Mouse (Mus musculus) MEL (cell line): ENCODE results near the gene Dcp1a.

Source experiments
- CTCF ChIP-seq, 3 experiments: IDR thresholded peaks in 2 of 3; conservative IDR thresholded peaks in 1 of 3; 2 replicates each; pipeline ENCODE4 v1.5.1; 2011 to 2012; ENCODE audit warnings: low read length in 3 of 3, low read depth in 2 of 3, mild to moderate bottlenecking in 2 of 3, improper control_type of control experiment in 1 of 3, inconsistent platforms in 1 of 3, mixed read lengths in 1 of 3, moderate library complexity in 1 of 3; ENCODE audit not compliant: control insufficient read depth in 1 of 3, insufficient read depth in 1 of 3, poor library complexity in 1 of 3, severe bottlenecking in 1 of 3
- POLR2A ChIP-seq, 2 experiments: IDR thresholded peaks; 2 replicates each; pipeline ENCODE4 v1.6.1; 2011 to 2012; ENCODE audit warnings: low read length in 2 of 2, mild to moderate bottlenecking in 2 of 2, control low read depth in 1 of 2, improper control_type of control experiment in 1 of 2, low read depth in 1 of 2, moderate library complexity in 1 of 2; ENCODE audit not compliant: control insufficient read depth in 1 of 2, insufficient read depth in 1 of 2, poor library complexity in 1 of 2
- TAL1 ChIP-seq: IDR thresholded peaks from 2 replicates; pipeline ENCODE4 v1.6.1; 2012; ENCODE audit warnings: mild to moderate bottlenecking, inconsistent platforms, low read length, moderate library complexity, mixed read lengths
- USF1 ChIP-seq: IDR thresholded peaks from 2 replicates; pipeline ENCODE4 v1.6.1; 2014; ENCODE audit warnings: low read depth, mild to moderate bottlenecking, inconsistent platforms, low read length, improper control_type of control experiment, moderate library complexity

DNA sequence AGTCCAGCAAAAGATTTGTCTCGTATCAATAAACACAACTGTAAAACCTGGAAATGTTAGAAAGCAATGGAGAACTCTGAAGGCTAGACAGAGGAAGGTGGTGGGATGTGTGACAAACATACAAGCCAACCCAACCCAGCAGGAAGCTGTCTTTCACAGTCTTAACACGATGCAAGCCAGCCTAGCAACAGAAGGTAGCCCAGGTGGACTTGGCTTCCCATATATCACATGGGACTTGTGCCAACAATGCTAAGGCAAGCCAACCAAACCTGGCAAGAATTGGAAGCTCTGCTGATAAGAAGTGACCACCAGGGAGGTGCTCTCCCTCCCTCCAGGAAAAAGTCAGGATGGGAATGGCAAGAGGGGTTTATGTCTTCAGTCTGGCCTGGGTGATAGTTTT is 18.9 kb downstream of the Dcp1a start:
- TF ChIP-seq TAL1 (no peak), USF1 (no peak), CTCF (IDR thresholded peaks at IDR 0.05 in 2 of 3, conservative IDR thresholded peaks at IDR 0.05 in 1 of 3; ENCODE audit: control insufficient read depth in 1 of 3, insufficient read depth in 1 of 3, low read depth in 2 of 3, low read length in 3 of 3, poor library complexity in 1 of 3, severe bottlenecking in 1 of 3) (no peak), POLR2A (IDR thresholded peaks at IDR 0.05; ENCODE audit: control insufficient read depth in 1 of 2, insufficient read depth in 1 of 2, low read depth in 1 of 2, low read length in 2 of 2, poor library complexity in 1 of 2) (no peak)
